Mouse (Mus musculus): ENCODE measurements around the gene Kazn.

Gene Kazn

GRCm38 (mm10) chr4:142117993-142118392 is 121.2 kb downstream of the Kazn start:
- no peak for DNase-seq (ENCODE audit: low read depth)

DNA sequence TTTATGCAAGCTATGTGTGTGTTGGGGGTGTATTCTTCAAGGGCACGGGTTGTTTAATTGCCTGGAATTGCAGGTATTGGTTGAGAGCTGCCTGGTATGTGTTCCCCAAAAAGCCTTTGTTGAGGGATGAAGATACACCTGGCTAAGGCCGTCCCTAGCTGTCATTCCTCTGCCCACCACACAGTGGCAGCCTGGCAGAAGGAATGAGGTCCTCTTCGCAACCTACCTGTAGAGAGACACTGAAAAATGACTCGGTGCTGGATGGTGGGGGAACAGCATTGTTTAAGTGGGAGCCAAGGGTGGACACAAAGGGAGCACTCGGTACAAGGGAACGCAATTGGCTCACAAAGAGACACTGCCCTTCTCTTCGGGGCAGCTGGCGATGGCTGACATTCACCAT is 125.9 kb downstream of the Kazn start:
- DNase-seq (ENCODE audit: low read depth): no peak

DNA sequence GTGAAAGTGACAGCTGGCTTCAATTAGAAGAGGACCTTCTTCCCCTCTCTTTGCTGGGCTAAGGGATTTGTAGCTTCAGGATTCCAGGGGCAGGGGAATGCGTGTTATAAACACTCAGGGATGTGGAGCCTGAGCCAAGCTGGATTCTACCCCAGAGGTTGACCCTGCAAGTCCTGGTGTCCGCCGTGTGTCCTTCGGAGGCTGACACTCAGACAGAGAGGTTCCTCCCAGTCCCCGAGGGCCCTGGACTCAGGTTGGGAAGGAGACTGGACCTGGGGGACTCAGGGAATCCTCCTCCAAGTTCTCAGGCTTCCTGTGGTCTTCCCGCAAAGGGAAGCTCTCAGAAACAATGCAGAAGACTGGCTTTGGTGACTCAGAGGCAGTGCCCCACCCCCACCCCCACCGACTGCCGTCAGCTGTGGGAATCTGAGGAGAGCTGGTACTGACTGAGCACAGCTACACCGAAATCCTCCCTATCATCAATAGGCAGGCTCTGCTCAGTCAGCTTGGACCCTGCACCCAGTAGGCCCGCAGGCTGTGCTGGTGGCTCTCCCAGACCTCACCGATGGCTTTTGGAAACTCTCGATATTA is 136.0 kb downstream of the Kazn start:
- no peak for DNase-seq (ENCODE audit: low read depth)

GRCm38 (mm10) chr4:142098303-142098702 is 140.9 kb downstream of the Kazn start:
- DNase-seq (ENCODE audit: low read depth): peak; percentile 56

GRCm38 (mm10) chr4:142097871-142098270 is 141.3 kb downstream of the Kazn start:
- no peak for DNase-seq (ENCODE audit: low read depth)

GRCm38 (mm10) chr4:142095513-142096241 is 143.5 kb downstream of the Kazn start:
- no peak for DNase-seq (ENCODE audit: low read depth)

DNA sequence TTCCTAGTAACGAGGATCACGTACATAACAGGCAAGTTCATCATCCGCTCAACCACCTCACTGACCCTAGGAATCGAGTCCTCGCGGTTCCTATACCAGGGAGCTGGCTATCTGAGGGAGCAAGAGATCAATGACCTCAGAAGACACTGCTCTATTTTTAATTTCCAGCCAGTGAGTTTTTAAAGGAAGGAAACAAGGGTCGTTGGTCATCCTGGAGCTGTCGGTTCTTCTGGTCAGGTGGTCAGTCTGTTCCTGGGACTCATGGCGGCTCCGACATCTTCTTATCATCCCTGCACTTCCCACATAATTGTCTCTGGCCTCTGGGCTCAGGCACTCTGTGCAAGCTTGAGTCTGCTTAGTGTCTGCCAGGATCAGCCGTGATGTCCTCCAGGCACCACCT is 144.8 kb downstream of the Kazn start:
- DNase-seq (ENCODE audit: low read depth): no peak

- no peak for DNase-seq (ENCODE audit: low read depth)
These were observed 148.1 kb downstream of the Kazn start for GRCm38 (mm10) chr4:142091100-142091499.

- no peak for DNase-seq (ENCODE audit: low read depth)
These were observed 149.2 kb downstream of the Kazn start for GRCm38 (mm10) chr4:142089966-142090365.

GRCm38 (mm10) chr4:142088836-142089235 is 150.4 kb downstream of the Kazn start:
- DNase-seq (ENCODE audit: low read depth): no peak

GRCm38 (mm10) chr4:142088409-142088808 is 150.8 kb downstream of the Kazn start:
- no peak for DNase-seq (ENCODE audit: low read depth)

DNA sequence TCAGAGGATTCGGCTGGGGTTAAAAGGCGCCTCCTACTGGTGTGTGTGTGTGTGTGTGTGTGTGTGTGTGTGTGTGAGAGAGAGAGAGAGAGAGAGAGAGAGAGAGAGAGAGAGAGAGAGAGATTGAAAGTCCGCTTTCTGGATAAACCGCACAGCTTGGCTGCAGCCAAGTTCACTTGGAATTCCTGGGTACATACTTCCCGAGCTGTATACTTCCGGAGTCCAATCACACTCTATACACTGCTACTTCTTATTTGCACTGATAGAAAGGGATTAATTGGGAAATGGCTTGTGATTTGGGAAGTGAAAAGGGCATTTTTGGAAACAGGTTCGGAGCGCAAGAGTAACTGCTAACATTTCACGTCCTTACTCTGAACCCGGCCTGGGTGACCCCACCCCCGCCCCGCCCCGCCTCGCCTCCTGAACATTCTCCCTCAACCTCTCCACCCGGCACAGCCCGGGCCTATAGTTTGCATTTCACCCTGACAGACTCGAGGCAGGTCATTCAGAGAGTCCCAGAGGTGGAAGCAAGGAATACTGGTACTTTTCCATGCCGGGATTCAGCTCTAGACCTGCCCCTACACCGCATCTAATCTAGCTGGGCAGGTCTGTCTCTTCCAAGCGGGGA is 154.2 kb downstream of the Kazn start:
- no peak for DNase-seq (ENCODE audit: low read depth)

DNA sequence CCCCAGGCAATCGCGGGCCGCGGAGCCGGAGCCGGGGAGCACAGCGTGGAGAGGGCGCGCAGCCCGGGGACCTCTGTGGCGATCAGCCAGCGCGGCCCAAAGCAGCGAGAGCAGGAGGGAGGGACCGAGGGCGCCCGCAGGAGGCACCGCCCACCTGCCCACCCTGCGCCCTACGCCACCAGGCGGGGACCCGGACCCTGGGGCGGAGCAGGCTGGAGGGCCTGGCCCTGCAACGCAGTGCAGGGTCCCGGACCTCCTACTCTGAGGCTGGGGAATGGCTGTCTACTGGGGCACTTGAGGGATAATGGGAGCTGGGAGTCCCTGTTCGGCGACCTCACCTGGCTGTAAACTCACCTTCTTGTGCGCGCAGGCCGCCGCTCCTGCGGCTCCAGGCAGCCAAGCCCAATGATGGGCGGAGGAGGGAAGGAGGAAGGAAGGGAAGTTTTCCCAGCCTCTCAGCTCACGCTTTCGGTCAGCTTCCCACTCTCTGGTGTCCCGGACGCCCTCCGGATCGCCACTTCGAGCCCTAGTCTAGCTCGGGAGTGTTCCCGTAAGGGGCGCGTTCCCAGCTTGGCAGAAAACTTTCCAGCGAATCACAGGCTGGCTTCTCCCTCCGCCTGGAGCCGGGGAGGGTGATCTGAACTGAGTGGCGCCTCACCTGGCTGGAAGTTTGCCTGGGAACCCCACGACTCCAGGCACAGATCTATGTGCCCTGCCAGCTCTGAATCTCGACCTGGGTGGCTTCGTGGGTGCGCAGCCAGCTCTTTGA is 154.9 kb downstream of the Kazn start, which contains the start of gene Tmem51:
TSS of gene Tmem51 (minus strand) at position 174 of the 769 bp plus-strand sequence.
- DNase-seq (ENCODE audit: low read depth): no peak

GRCm38 (mm10) chr4:142083762-142084130 is 155.5 kb downstream of the Kazn start:
- no peak for DNase-seq (ENCODE audit: low read depth)

- no peak for DNase-seq (ENCODE audit: low read depth)
These were observed 156.0 kb downstream of the Kazn start for GRCm38 (mm10) chr4:142083193-142083592.

DNA sequence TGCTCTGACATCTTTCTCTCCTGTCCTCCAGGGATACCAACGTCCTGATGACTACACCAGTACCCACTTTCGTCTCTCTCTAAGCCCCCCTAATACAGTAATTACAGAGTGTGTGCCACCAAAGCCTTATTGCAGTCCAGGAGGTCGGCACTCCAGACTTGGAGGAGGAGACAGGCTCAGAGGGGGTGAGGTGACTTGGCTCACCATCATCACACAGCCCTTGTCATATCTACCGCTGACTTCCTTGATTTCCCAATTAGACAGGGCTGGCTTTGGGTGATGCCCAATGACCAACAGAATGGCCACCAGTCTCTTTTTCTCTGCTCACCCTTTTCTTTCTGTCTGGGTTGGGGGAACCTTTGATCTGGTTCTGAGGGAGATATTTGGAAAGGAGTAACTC is 156.5 kb downstream of the Kazn start:
- no peak for DNase-seq (ENCODE audit: low read depth)

DNA sequence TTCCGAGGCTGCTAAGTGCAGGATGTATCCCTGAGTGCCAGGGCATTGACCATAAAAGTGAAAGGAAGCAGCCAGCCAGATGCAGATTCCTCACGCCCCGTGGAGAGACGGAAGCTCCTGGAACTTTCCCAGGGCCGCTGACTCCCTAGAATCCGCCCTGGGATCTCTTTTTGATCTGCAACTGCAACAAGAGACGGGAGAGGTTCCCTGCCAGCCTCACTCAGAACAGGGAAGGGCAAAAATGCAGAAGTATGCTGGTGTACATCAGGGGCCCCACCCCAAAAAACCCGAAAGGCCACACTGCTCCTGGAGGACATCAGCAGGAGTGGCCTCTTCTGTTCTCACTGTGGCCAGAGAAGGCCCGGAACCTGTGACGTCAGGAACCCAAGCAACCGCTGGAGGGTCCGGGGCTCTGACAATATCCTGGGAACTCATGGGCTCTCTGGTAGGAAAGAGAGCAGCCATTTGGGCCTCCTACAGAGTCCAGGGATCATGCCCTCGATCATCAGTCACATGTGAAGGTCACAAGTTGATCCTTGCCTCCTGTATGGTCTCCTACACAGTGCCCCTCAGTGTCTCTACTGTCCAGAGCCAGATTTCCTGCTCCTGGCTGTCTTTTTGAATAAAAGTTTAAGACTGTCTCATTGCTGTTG is 157.4 kb downstream of the Kazn start:
- no peak for DNase-seq (ENCODE audit: low read depth)

DNA sequence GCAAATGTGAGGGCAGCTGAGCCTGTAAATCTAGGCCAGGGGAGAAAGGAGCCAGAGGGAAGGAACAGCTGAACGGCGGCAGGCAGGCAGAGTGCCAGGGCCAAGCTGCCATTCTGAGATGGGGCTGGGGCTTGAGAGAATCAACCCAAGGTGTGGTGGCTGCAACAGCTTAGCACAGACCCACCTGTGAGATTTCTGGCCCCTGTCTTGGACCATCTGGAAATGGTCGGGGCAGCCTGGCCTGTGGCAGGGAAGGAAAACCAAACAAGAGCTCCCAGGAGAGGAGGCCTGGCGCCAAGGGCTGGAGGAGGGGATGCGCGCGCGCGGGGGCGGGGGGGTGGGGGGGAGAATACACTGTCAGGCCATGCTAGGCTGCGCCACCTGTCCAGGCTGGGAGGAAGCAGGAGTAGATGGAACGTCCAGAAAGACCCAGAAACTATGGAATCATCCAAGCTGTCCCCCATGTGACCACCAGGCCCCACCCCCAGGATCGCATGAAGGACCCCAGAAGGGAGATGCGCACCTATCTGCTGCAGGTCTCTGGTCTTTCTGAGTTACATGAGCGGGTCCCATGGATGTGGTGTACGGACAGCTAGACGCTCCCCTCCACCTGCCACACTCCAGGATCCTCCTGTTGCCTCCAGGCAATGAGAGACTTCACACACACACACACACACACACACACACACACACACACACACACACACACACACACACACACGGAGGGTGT is 158.1 kb downstream of the Kazn start:
- no peak for DNase-seq (ENCODE audit: low read depth)

- DNase-seq (ENCODE audit: low read depth): no peak
These were observed 158.8 kb downstream of the Kazn start for GRCm38 (mm10) chr4:142080487-142080767.

GRCm38 (mm10) chr4:142079629-142080486 is 159.3 kb downstream of the Kazn start:
- no peak for DNase-seq (ENCODE audit: low read depth)

All from c-Kit-positive CD71-negative TER-119-negative erythroid progenitor cells, embryonic 14.5 days (primary cell).